Mouse (Mus musculus) midbrain, embryonic 14.5 days (tissue): ENCODE data around the gene Gm7682. TPM values are rescaled to one million over a fixed set of nuclear protein-coding genes. Genes with fewer than 3 reads are reported as not detected.
"Not testable (repeated sequence)": the region's sequence is repeated elsewhere in the genome, so short reads cannot be mapped to it uniquely, and the experiment has no call there.

Source experiments
- ATAC-seq: fragments of 200-750 bp; cut with Nextera tagmentation; 2 replicates; pipeline ENCODE4 v1.8.0; 2017; ENCODE audit warnings: moderate number of reproducible peaks, moderate library complexity; ENCODE audit not compliant: low FRiP score, low TSS enrichment
- DNase-seq: peaks from one replicate; pipeline ENCODE4 v3.0.0-alpha.2; 2015
- H3K27ac ChIP-seq: fragments of 300-500 bp; sonication (generic); replicated peaks from 2 replicates; pipeline ENCODE4 v1.5.1; 2014; ENCODE audit warnings: mild to moderate bottlenecking, low read depth, low read length, moderate library complexity
- H3K27me3 ChIP-seq: fragments of 300-500 bp; sonication (generic); 2 replicates; pipeline ENCODE4 v1.6.1; 2014; ENCODE audit warnings: low read length, control low read depth, mixed read lengths; ENCODE audit not compliant: control insufficient read depth, insufficient read depth
- H3K36me3 ChIP-seq: fragments of 300-500 bp; sonication (generic); 2 replicates; pipeline ENCODE4 v1.6.1; 2014; ENCODE audit warnings: low read length, control low read depth; ENCODE audit not compliant: control insufficient read depth, insufficient read depth
- H3K4me1 ChIP-seq: fragments of 300-500 bp; sonication (generic); 2 replicates; pipeline ENCODE4 v1.6.1; 2014; ENCODE audit warnings: mild to moderate bottlenecking, antibody characterized with exemption, low read length, control low read depth; ENCODE audit not compliant: control insufficient read depth, insufficient read depth
- H3K4me2 ChIP-seq: fragments of 300-500 bp; sonication (generic); 2 replicates; pipeline ENCODE4 v1.6.1; 2014; ENCODE audit warnings: mild to moderate bottlenecking, low read length, moderate library complexity
- H3K4me3 ChIP-seq: fragments of 300-500 bp; sonication (generic); replicated peaks from 2 replicates; pipeline ENCODE4 v1.5.1; 2014; ENCODE audit warnings: low read depth, low read length
- H3K9ac ChIP-seq: fragments of 300-500 bp; sonication (generic); replicated peaks from 2 replicates; pipeline ENCODE4 v1.6.1; 2014; ENCODE audit warnings: mild to moderate bottlenecking, low read length, moderate library complexity
- H3K9me3 ChIP-seq: fragments of 300-500 bp; sonication (generic); 2 replicates; pipeline ENCODE4 v1.6.1; 2016; ENCODE audit warnings: low read length, control low read depth, mixed read lengths; ENCODE audit not compliant: control insufficient read depth
- WGBS: fragments of 180-500 bp; shearing (Covaris S2); extraction: QIAGEN DNeasy Blood & Tissue Kit; methylation state at CpG from one replicate; pipeline ENCODE4 v1.1.7; 2014; 5-methylcytosine and 5-hydroxymethylcytosine counted together
- polyA plus RNA-seq: library from polyadenylated mRNA; unstranded; fragments of >200 nt; fragmentation: Nextera tagmentation; extraction: Ambion mirVana; gene quantifications from 2 replicates; pipeline ENCODE4 v1.2.1, GENCODE M21; 2014

Gm7682 gene
- not detected in 2 replicates for polyA plus RNA-seq

GRCm38 (mm10) chr5:94445484-94445883 lies at the start of gene Gm7682:
Gene Gm7682, plus strand, starts transcription at chr5:94445784.
- not testable (repeated sequence) for H3K4me1 ChIP-seq, H3K9ac ChIP-seq, H3K9me3 ChIP-seq, H3K36me3 ChIP-seq, ATAC-seq, H3K4me2 ChIP-seq, H3K27me3 ChIP-seq, H3K27ac ChIP-seq, H3K4me3 ChIP-seq, DNase-seq
- no CpG with 5 or more reads among the region's 3 CpGs for WGBS

Other genes starting within 250 kb of the Gm7682 start
- gene Gm3106, start 227.8 kb upstream of the Gm7682 start, polyA plus RNA-seq, result not detected in 2 replicates
- gene A430089I19Rik, start 139.0 kb upstream of the Gm7682 start, polyA plus RNA-seq, result not detected in 2 replicates
- not detected in 2 replicates for gene Gm6502, start 131.3 kb upstream of the Gm7682 start, polyA plus RNA-seq
- not detected in 2 replicates for gene AA792892, start 106.0 kb upstream of the Gm7682 start, polyA plus RNA-seq
- not detected in 2 replicates for gene Gm3139, start 80.5 kb downstream of the Gm7682 start, polyA plus RNA-seq
- not detected in 2 replicates for gene Gm3147, start 170.6 kb downstream of the Gm7682 start, polyA plus RNA-seq
- gene Gm6509, start 178.2 kb downstream of the Gm7682 start, polyA plus RNA-seq, result not detected in 2 replicates
- gene Gm6205, start 202.6 kb downstream of the Gm7682 start, polyA plus RNA-seq, result not detected in 2 replicates